Mouse (Mus musculus) heart, postnatal 0 days (tissue): ENCODE measurements around the gene Kif26b. TPM values are rescaled to one million over a fixed set of nuclear protein-coding genes. Genes with fewer than 3 reads are reported as not detected.
A peak's percentile ranks its signal among the peaks of the same experiment; 100 is the strongest.

Source experiments
- ATAC-seq: fragments of 200-750 bp; cut with Nextera tagmentation; 2 replicates; pipeline ENCODE4 v1.8.0; 2017; ENCODE audit warnings: low read depth, moderate number of reproducible peaks, moderate library complexity; ENCODE audit not compliant: insufficient read depth
- DNase-seq: peaks from one replicate; pipeline ENCODE4 v3.0.0-alpha.2; 2016; ENCODE audit warnings: low spot score
- H3K27ac ChIP-seq: fragments of 300-500 bp; sonication (generic); 2 replicates; pipeline ENCODE4 v1.5.1; 2014; ENCODE audit warnings: low read depth, mild to moderate bottlenecking
- H3K27me3 ChIP-seq: fragments of 300-500 bp; sonication (generic); 2 replicates; pipeline ENCODE4 v1.6.1; 2014; ENCODE audit warnings: low read length, mixed read lengths; ENCODE audit not compliant: control insufficient read depth, insufficient read depth
- H3K36me3 ChIP-seq: fragments of 300-500 bp; sonication (generic); replicated peaks from 2 replicates; pipeline ENCODE4 v1.6.1; 2014; ENCODE audit warnings: low read length, mixed read lengths; ENCODE audit not compliant: control insufficient read depth, insufficient read depth
- H3K4me1 ChIP-seq: fragments of 300-500 bp; sonication (generic); 2 replicates; pipeline ENCODE4 v1.6.1; 2014; ENCODE audit warnings: antibody characterized with exemption; ENCODE audit not compliant: control insufficient read depth, insufficient read depth
- H3K4me2 ChIP-seq: fragments of 300-500 bp; sonication (generic); 2 replicates; pipeline ENCODE4 v1.6.1; 2014; ENCODE audit warnings: low read depth, mild to moderate bottlenecking, low read length, moderate library complexity
- H3K4me3 ChIP-seq: fragments of 300-500 bp; sonication (generic); 2 replicates; pipeline ENCODE4 v1.5.1; 2014; ENCODE audit warnings: low read depth, low read length
- H3K9ac ChIP-seq: fragments of 300-500 bp; sonication (generic); replicated peaks from 2 replicates; pipeline ENCODE4 v1.6.1; 2014; ENCODE audit warnings: low read depth, low read length, mixed read lengths
- H3K9me3 ChIP-seq: fragments of 300-500 bp; sonication (generic); replicated peaks from 2 replicates; pipeline ENCODE4 v1.6.1; 2016; ENCODE audit warnings: low read length; ENCODE audit not compliant: control insufficient read depth
- CTCF ChIP-seq: IDR thresholded peaks from 2 replicates; pipeline ENCODE4 v1.5.1; 2016; ENCODE audit warnings: antibody characterized with exemption, control low read depth, low read depth
- EP300 ChIP-seq: IDR thresholded peaks from 2 replicates; pipeline ENCODE4 v1.6.1; 2016; ENCODE audit warnings: antibody characterized with exemption, low read depth
- WGBS: fragments of 180-500 bp; shearing (Covaris S2); extraction: QIAGEN DNeasy Blood & Tissue Kit; methylation state at CpG from one replicate; pipeline ENCODE4 v1.1.7; 2014; 5-methylcytosine and 5-hydroxymethylcytosine counted together
- polyA plus RNA-seq: library from polyadenylated mRNA; unstranded; fragments of >200 nt; fragmentation: Nextera tagmentation; extraction: Ambion mirVana; gene quantifications from 2 replicates; pipeline ENCODE4 v1.2.1, GENCODE M21; 2015
- total RNA-seq: library from RNA; depleted of rRNA; stranded (reverse); fragments of >200 nt; gene quantifications from 2 replicates; pipeline ENCODE4 v1.2.3, GENCODE M21; 2014; ENCODE audit warnings: low replicate concordance

Gene Kif26b
- total and polyA plus RNA-seq, 2 experiments from 2014 or later: 1.8 to 19.8 TPM

GRCm38 (mm10) chr1:178655525-178655924, 126.6 kb downstream of the Kif26b start:
- H3K4me3 ChIP-seq: no peak overlapping the region
- H3K4me1 ChIP-seq: no peaks in the 10 kb centered on the region
- H3K9me3 ChIP-seq: no peaks in the 10 kb centered on the region
- ATAC-seq (no peak), DNase-seq (no peak)
- WGBS: 75% methylated on average over 4 of the region's 4 CpGs
- no peak overlapping the region for H3K4me2 ChIP-seq
- no peak overlapping the region for H3K27ac ChIP-seq
- H3K36me3 ChIP-seq: no peaks in the 10 kb centered on the region
- H3K27me3 ChIP-seq: no peaks in the 10 kb centered on the region
- TF ChIP-seq EP300: no peak
- no peak for TF ChIP-seq CTCF
- no peak overlapping the region for H3K9ac ChIP-seq

GRCm38 (mm10) chr1:178661035-178661434, 132.1 kb downstream of the Kif26b start:
- Histone ChIP-seq H3K4me2 (no peak overlapping the region), H3K4me3 (no peak overlapping the region), H3K9ac (no peak overlapping the region), H3K36me3 (no peaks in the 10 kb centered on the region), H3K27me3 (no peaks in the 10 kb centered on the region), H3K27ac (no peak overlapping the region), H3K4me1 (0 out of 2 replicates have a peak, but pooled peaks cover 9% of the 10 kb centered on the region), H3K9me3 (no peaks in the 10 kb centered on the region)
- DNase-seq (no peak), ATAC-seq (no peak)
- TF ChIP-seq EP300 (no peak), CTCF (no peak)
- WGBS: 32% methylated on average over 3 of the region's 3 CpGs

- TF ChIP-seq CTCF (no peak), EP300 (no peak)
- H3K27ac ChIP-seq: no peak overlapping the region
- 0 out of 2 replicates have a peak, but pooled peaks cover 13% of the 10 kb centered on the region for H3K4me1 ChIP-seq
- H3K27me3 ChIP-seq: no peaks in the 10 kb centered on the region
- no peaks in the 10 kb centered on the region for H3K9me3 ChIP-seq
- peak; percentile 67 for ATAC-seq
- WGBS: 5% methylated on average over 5 of the region's 5 CpGs
- no peak overlapping the region for H3K4me2 ChIP-seq
- no peak for DNase-seq
- no peaks in the 10 kb centered on the region for H3K36me3 ChIP-seq
- no peak overlapping the region for H3K4me3 ChIP-seq
- H3K9ac ChIP-seq: no peak overlapping the region
These were observed 132.6 kb downstream of the Kif26b start for GRCm38 (mm10) chr1:178661556-178661955.

GRCm38 (mm10) chr1:178663539-178663938, 134.6 kb downstream of the Kif26b start:
- Histone ChIP-seq H3K9ac (no peak overlapping the region), H3K9me3 (no peaks in the 10 kb centered on the region), H3K27me3 (no peaks in the 10 kb centered on the region), H3K4me2 (no peak overlapping the region), H3K4me3 (no peak overlapping the region), H3K27ac (no peak overlapping the region), H3K4me1 (0 out of 2 replicates have a peak, but pooled peaks cover 13% of the 10 kb centered on the region), H3K36me3 (no peaks in the 10 kb centered on the region)
- ATAC-seq: no peak
- WGBS: 88% methylated on average over 1 of the region's 1 CpGs
- no peak for DNase-seq
- no peak for TF ChIP-seq EP300
- no peak for TF ChIP-seq CTCF

- Histone ChIP-seq H3K4me2 (no peak overlapping the region), H3K36me3 (no peaks in the 10 kb centered on the region), H3K27ac (no peak overlapping the region), H3K9ac (no peak overlapping the region), H3K27me3 (no peaks in the 10 kb centered on the region), H3K4me3 (no peak overlapping the region), H3K9me3 (no peaks in the 10 kb centered on the region), H3K4me1 (0 out of 2 replicates have a peak, but pooled peaks cover 13% of the 10 kb centered on the region)
- no peak for TF ChIP-seq EP300
- no peak for TF ChIP-seq CTCF
- DNase-seq (no peak), ATAC-seq (no peak)
- 70% methylated on average over 5 of the region's 5 CpGs for WGBS
These were observed 135.5 kb downstream of the Kif26b start for GRCm38 (mm10) chr1:178664271-178664969.

GRCm38 (mm10) chr1:178666524-178666923, 137.6 kb downstream of the Kif26b start:
- Histone ChIP-seq H3K36me3 (no peaks in the 10 kb centered on the region), H3K4me1 (peaks cover 10% of the 10 kb centered on the region; the same call in 1 of the 2 replicates), H3K27ac (no peak overlapping the region), H3K27me3 (no peaks in the 10 kb centered on the region), H3K9me3 (no peaks in the 10 kb centered on the region), H3K4me3 (no peak overlapping the region), H3K9ac (no peak overlapping the region), H3K4me2 (no peak overlapping the region)
- DNase-seq (no peak), ATAC-seq (no peak)
- TF ChIP-seq EP300 (no peak), CTCF (no peak)
- WGBS: 85% methylated on average over 7 of the region's 7 CpGs
